Mouse (Mus musculus) hindbrain, embryonic 14.5 days (tissue): ENCODE results near the gene Syt2. TPM values are rescaled to one million over a fixed set of nuclear protein-coding genes. Genes with fewer than 3 reads are reported as not detected.

Source experiments
- ATAC-seq: fragments of 200-750 bp; cut with Nextera tagmentation; 2 replicates; pipeline ENCODE4 v1.8.0; 2017; ENCODE audit warnings: moderate number of reproducible peaks, mild to moderate bottlenecking, moderate TSS enrichment, moderate library complexity; ENCODE audit not compliant: low FRiP score
- DNase-seq: peaks from one replicate; pipeline ENCODE4 v3.0.0-alpha.2; 2015; ENCODE audit warnings: low spot score
- H3K27ac ChIP-seq: fragments of 300-500 bp; sonication (generic); 2 replicates; pipeline ENCODE4 v1.5.1; 2014; ENCODE audit warnings: mild to moderate bottlenecking, moderate library complexity
- H3K27me3 ChIP-seq: fragments of 300-500 bp; sonication (generic); 2 replicates; pipeline ENCODE4 v1.6.1; 2014; ENCODE audit warnings: mild to moderate bottlenecking, low read length, mixed read lengths; ENCODE audit not compliant: control insufficient read depth, insufficient read depth
- H3K36me3 ChIP-seq: fragments of 300-500 bp; sonication (generic); replicated peaks from 2 replicates; pipeline ENCODE4 v1.6.1; 2014; ENCODE audit not compliant: control insufficient read depth, insufficient read depth
- H3K4me1 ChIP-seq: fragments of 300-500 bp; sonication (generic); replicated peaks from 2 replicates; pipeline ENCODE4 v1.6.1; 2014; ENCODE audit warnings: antibody characterized with exemption, low read length, mixed read lengths; ENCODE audit not compliant: control insufficient read depth, insufficient read depth
- H3K4me2 ChIP-seq: fragments of 300-500 bp; sonication (generic); replicated peaks from 2 replicates; pipeline ENCODE4 v1.6.1; 2014; ENCODE audit warnings: mild to moderate bottlenecking, moderate library complexity
- H3K4me3 ChIP-seq: fragments of 300-500 bp; sonication (generic); replicated peaks from 2 replicates; pipeline ENCODE4 v1.5.1; 2014; ENCODE audit warnings: mild to moderate bottlenecking, low read length
- H3K9ac ChIP-seq: fragments of 300-500 bp; sonication (generic); 2 replicates; pipeline ENCODE4 v1.6.1; 2014
- H3K9me3 ChIP-seq: fragments of 300-500 bp; sonication (generic); 2 replicates; pipeline ENCODE4 v1.6.1; 2016; ENCODE audit warnings: low read length; ENCODE audit not compliant: control insufficient read depth
- WGBS: fragments of 180-500 bp; shearing (Covaris S2); extraction: QIAGEN DNeasy Blood & Tissue Kit; methylation state at CpG from one replicate; pipeline ENCODE4 v1.1.7; 2014; 5-methylcytosine and 5-hydroxymethylcytosine counted together
- polyA plus RNA-seq: library from polyadenylated mRNA; unstranded; fragments of >200 nt; fragmentation: Nextera tagmentation; extraction: Ambion mirVana; gene quantifications from 2 replicates; pipeline ENCODE4 v1.2.1, GENCODE M21; 2014

The Syt2 gene
- polyA plus RNA-seq, 1 experiment from 2014 or later: 10.1 TPM

- 88% methylated on average over 9 of the region's 9 CpGs for WGBS
- Histone ChIP-seq H3K9me3 (no peaks in the 10 kb centered on the region), H3K27me3 (no peaks in the 10 kb centered on the region), H3K4me3 (no peak overlapping the region), H3K4me1 (no peaks in the 10 kb centered on the region), H3K27ac (no peak overlapping the region), H3K9ac (no peak overlapping the region), H3K36me3 (peaks cover 97% of the 10 kb centered on the region), H3K4me2 (no peak overlapping the region)
- no peak for DNase-seq
- no peak for ATAC-seq
These were observed 28.8 kb upstream of the Syt2 start for GRCm38 (mm10) chr1:134617656-134618055.

- no peak overlapping the region for H3K27ac ChIP-seq
- H3K4me1 ChIP-seq: no peaks in the 10 kb centered on the region
- H3K27me3 ChIP-seq: no peaks in the 10 kb centered on the region
- DNase-seq: no peak
- peaks cover 99% of the 10 kb centered on the region for H3K36me3 ChIP-seq
- H3K9me3 ChIP-seq: no peaks in the 10 kb centered on the region
- H3K4me2 ChIP-seq: no peak overlapping the region
- ATAC-seq: no peak
- no peak overlapping the region for H3K9ac ChIP-seq
- no peak overlapping the region for H3K4me3 ChIP-seq
- 90% methylated on average over 4 of the region's 4 CpGs for WGBS
These were observed 21.2 kb upstream of the Syt2 start for GRCm38 (mm10) chr1:134625325-134625724.

- Histone ChIP-seq H3K27ac (no peak overlapping the region), H3K9me3 (no peaks in the 10 kb centered on the region), H3K4me1 (no peaks in the 10 kb centered on the region), H3K27me3 (no peaks in the 10 kb centered on the region), H3K4me3 (no peak overlapping the region), H3K9ac (no peak overlapping the region), H3K36me3 (peaks cover 100% of the 10 kb centered on the region), H3K4me2 (no peak overlapping the region)
- WGBS: 96% methylated on average over 10 of the region's 10 CpGs
- ATAC-seq: no peak
- no peak for DNase-seq
These were observed 17.0 kb upstream of the Syt2 start for GRCm38 (mm10) chr1:134629455-134629854.

GRCm38 (mm10) chr1:134634296-134634695 is 12.2 kb upstream of the Syt2 start:
- H3K27ac ChIP-seq: no peak overlapping the region
- no peaks in the 10 kb centered on the region for H3K9me3 ChIP-seq
- DNase-seq: no peak
- no peak overlapping the region for H3K9ac ChIP-seq
- H3K4me3 ChIP-seq: no peak overlapping the region
- H3K36me3 ChIP-seq: peaks cover 66% of the 10 kb centered on the region
- no peak for ATAC-seq
- no peak overlapping the region for H3K4me2 ChIP-seq
- H3K27me3 ChIP-seq: no peaks in the 10 kb centered on the region
- 83% methylated on average over 7 of the region's 7 CpGs for WGBS
- no peaks in the 10 kb centered on the region for H3K4me1 ChIP-seq

GRCm38 (mm10) chr1:134636245-134636644 is 10.2 kb upstream of the Syt2 start:
- Histone ChIP-seq H3K27ac (no peak overlapping the region), H3K9ac (no peak overlapping the region), H3K4me2 (no peak overlapping the region), H3K9me3 (no peaks in the 10 kb centered on the region), H3K4me3 (no peak overlapping the region), H3K27me3 (no peaks in the 10 kb centered on the region), H3K36me3 (peaks cover 46% of the 10 kb centered on the region), H3K4me1 (no peaks in the 10 kb centered on the region)
- 66% methylated on average over 3 of the region's 3 CpGs for WGBS
- DNase-seq (no peak), ATAC-seq (peak; percentile 25; the same call in 1 of the 2 replicates)

GRCm38 (mm10) chr1:134636684-134637083 is 9.8 kb upstream of the Syt2 start:
- no peak overlapping the region for H3K27ac ChIP-seq
- peak; percentile 53 for DNase-seq
- no peak overlapping the region for H3K9ac ChIP-seq
- no peaks in the 10 kb centered on the region for H3K4me1 ChIP-seq
- 6% methylated on average over 3 of the region's 3 CpGs for WGBS
- H3K9me3 ChIP-seq: no peaks in the 10 kb centered on the region
- H3K27me3 ChIP-seq: no peaks in the 10 kb centered on the region
- ATAC-seq: 0 out of 2 replicates have a peak, but pooled peaks have one; percentile 28
- peaks cover 42% of the 10 kb centered on the region for H3K36me3 ChIP-seq
- no peak overlapping the region for H3K4me3 ChIP-seq
- no peak overlapping the region for H3K4me2 ChIP-seq

GRCm38 (mm10) chr1:134638041-134638440 is 8.4 kb upstream of the Syt2 start:
- no peak for ATAC-seq

GRCm38 (mm10) chr1:134638522-134638921 is 8.0 kb upstream of the Syt2 start:
- H3K4me3 ChIP-seq: no peak overlapping the region
- H3K27me3 ChIP-seq: no peaks in the 10 kb centered on the region
- H3K4me1 ChIP-seq: no peaks in the 10 kb centered on the region
- ATAC-seq: no peak
- H3K36me3 ChIP-seq: peaks cover 24% of the 10 kb centered on the region
- H3K9ac ChIP-seq: no peak overlapping the region
- no peak overlapping the region for H3K4me2 ChIP-seq
- DNase-seq: peak; percentile 77
- no peak overlapping the region for H3K27ac ChIP-seq
- 43% methylated on average over 7 of the region's 7 CpGs for WGBS
- no peaks in the 10 kb centered on the region for H3K9me3 ChIP-seq

More at GRCm38 (mm10) chr1:134638041-134638440, 8.4 kb upstream of the Syt2 start:
- Histone ChIP-seq H3K4me2 (no peak overlapping the region), H3K9me3 (no peaks in the 10 kb centered on the region), H3K4me1 (no peaks in the 10 kb centered on the region), H3K27me3 (no peaks in the 10 kb centered on the region), H3K36me3 (peaks cover 29% of the 10 kb centered on the region), H3K27ac (no peak overlapping the region), H3K9ac (no peak overlapping the region), H3K4me3 (no peak overlapping the region)
- WGBS: 36% methylated on average over 3 of the region's 3 CpGs
- DNase-seq: no peak

- Histone ChIP-seq H3K9me3 (no peaks in the 10 kb centered on the region), H3K27ac (no peak overlapping the region), H3K4me3 (no peak overlapping the region), H3K4me1 (no peaks in the 10 kb centered on the region), H3K27me3 (0 out of 2 replicates have a peak, but pooled peaks cover 7% of the 10 kb centered on the region), H3K4me2 (no peak overlapping the region), H3K9ac (no peak overlapping the region), H3K36me3 (peaks cover 14% of the 10 kb centered on the region; the same call in 1 of the 2 replicates)
- ATAC-seq: no peak
- no peak for DNase-seq
- WGBS: 77% methylated on average over 6 of the region's 6 CpGs
These were observed 7.0 kb upstream of the Syt2 start for GRCm38 (mm10) chr1:134639460-134639859.

- Histone ChIP-seq H3K9me3 (no peaks in the 10 kb centered on the region), H3K4me1 (0 out of 2 replicates have a peak, but pooled peaks cover 1% of the 10 kb centered on the region), H3K4me2 (no peak overlapping the region), H3K27ac (no peak overlapping the region), H3K9ac (no peak overlapping the region), H3K4me3 (no peak overlapping the region), H3K27me3 (peaks cover 22% of the 10 kb centered on the region), H3K36me3 (no peaks in the 10 kb centered on the region)
- ATAC-seq: no peak
- 31% methylated on average over 3 of the region's 3 CpGs for WGBS
- DNase-seq: peak; percentile 55
These were observed 5.0 kb upstream of the Syt2 start for GRCm38 (mm10) chr1:134641507-134641906.
